Mouse (Mus musculus): ENCODE measurements around the gene Moap1. TPM values are rescaled to one million over a fixed set of nuclear protein-coding genes. Genes with fewer than 3 reads are reported as not detected.

The Moap1 gene
- polyA plus RNA-seq, 1 experiment from 2014 or later = 22.0 TPM

DNA sequence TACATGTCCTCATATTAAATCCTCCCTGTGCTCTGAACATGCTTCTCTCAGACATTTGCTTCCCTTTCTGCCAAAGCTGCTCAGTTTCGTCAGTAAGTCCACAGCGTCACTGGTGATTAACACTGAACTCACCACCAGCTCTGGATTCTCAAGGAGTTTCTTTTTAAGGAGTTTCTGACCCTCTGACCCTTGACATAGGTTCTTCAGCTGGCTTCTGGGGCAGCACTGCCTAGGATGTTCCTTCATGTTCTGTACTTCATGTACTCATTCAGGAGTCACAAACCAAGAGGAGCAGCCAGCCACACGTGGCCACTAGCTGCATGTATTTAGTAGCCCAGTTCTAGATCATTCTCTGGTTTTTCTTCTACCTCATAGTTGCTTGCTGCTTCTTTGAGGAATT lies 4.8 kb upstream of the Moap1 start:
- H3K27ac ChIP-seq (ENCODE audit: low read length) = no peak overlapping the region
- 92% methylated on average over 3 of the region's 3 CpGs for WGBS
- H3K27me3 ChIP-seq (ENCODE audit: control insufficient read depth, insufficient read depth, low read depth, low read length) = no peaks in the 10 kb centered on the region
- peaks cover 3% of the 10 kb centered on the region; the same call in 1 of the 2 replicates for H3K36me3 ChIP-seq (ENCODE audit: control insufficient read depth, insufficient read depth, low read length)
- peaks cover 9% of the 10 kb centered on the region for H3K4me1 ChIP-seq (replicated peaks; ENCODE audit: control insufficient read depth, insufficient read depth, low read length)
- no peak overlapping the region for H3K9ac ChIP-seq (ENCODE audit: low read length)
- no peak for ATAC-seq (ENCODE audit: low read depth)
- H3K4me3 ChIP-seq (ENCODE audit: low read length) = no peak overlapping the region
- H3K4me2 ChIP-seq (ENCODE audit: low read depth, low read length) = no peak overlapping the region
- H3K9me3 ChIP-seq (ENCODE audit: control insufficient read depth, low read length) = no peaks in the 10 kb centered on the region

GRCm38 (mm10) chr12:102744839-102745238 lies 1.4 kb upstream of the Moap1 start:
- ATAC-seq (ENCODE audit: low read depth) = no peak
- Histone ChIP-seq H3K27ac (ENCODE audit: low read length) (no peak overlapping the region), H3K4me1 (replicated peaks; ENCODE audit: control insufficient read depth, insufficient read depth, low read length) (peaks cover 15% of the 10 kb centered on the region), H3K27me3 (ENCODE audit: control insufficient read depth, insufficient read depth, low read depth, low read length) (no peaks in the 10 kb centered on the region), H3K36me3 (ENCODE audit: control insufficient read depth, insufficient read depth, low read length) (peaks cover 3% of the 10 kb centered on the region; the same call in 1 of the 2 replicates), H3K9me3 (ENCODE audit: control insufficient read depth, low read length) (no peaks in the 10 kb centered on the region), H3K4me3 (ENCODE audit: low read length) (peak overlapping the region; percentile 88; the same call in 1 of the 2 replicates), H3K4me2 (ENCODE audit: low read depth, low read length) (peak overlapping the region; percentile 70), H3K9ac (ENCODE audit: low read length) (no peak overlapping the region)
- 56% methylated on average over 6 of the region's 6 CpGs for WGBS

- Histone ChIP-seq H3K4me3 (ENCODE audit: low read length) (peak overlapping the region; percentile 88), H3K4me2 (ENCODE audit: low read depth, low read length) (peak overlapping the region; percentile 70), H3K9ac (ENCODE audit: low read length) (peak overlapping the region; percentile 86), H3K9me3 (ENCODE audit: control insufficient read depth, low read length) (no peaks in the 10 kb centered on the region), H3K36me3 (ENCODE audit: control insufficient read depth, insufficient read depth, low read length) (no peaks in the 10 kb centered on the region), H3K4me1 (replicated peaks; ENCODE audit: control insufficient read depth, insufficient read depth, low read length) (peaks cover 15% of the 10 kb centered on the region), H3K27ac (ENCODE audit: low read length) (peak overlapping the region; percentile 92), H3K27me3 (ENCODE audit: control insufficient read depth, insufficient read depth, low read depth, low read length) (no peaks in the 10 kb centered on the region)
- peak; percentile 32; the same call in 1 of the 2 replicates for ATAC-seq (ENCODE audit: low read depth)
- under 1% methylated on average over 33 of the region's 33 CpGs for WGBS
Observed at GRCm38 (mm10) chr12:102743036-102743588, 349 bp downstream of the Moap1 start.

GRCm38 (mm10) chr12:102742056-102742455 lies 1.4 kb downstream of the Moap1 start:
- Histone ChIP-seq H3K9ac (ENCODE audit: low read length) (no peak overlapping the region), H3K4me2 (ENCODE audit: low read depth, low read length) (no peak overlapping the region), H3K27ac (ENCODE audit: low read length) (no peak overlapping the region), H3K27me3 (ENCODE audit: control insufficient read depth, insufficient read depth, low read depth, low read length) (no peaks in the 10 kb centered on the region), H3K36me3 (ENCODE audit: control insufficient read depth, insufficient read depth, low read length) (no peaks in the 10 kb centered on the region), H3K4me3 (ENCODE audit: low read length) (no peak overlapping the region), H3K9me3 (ENCODE audit: control insufficient read depth, low read length) (no peaks in the 10 kb centered on the region), H3K4me1 (replicated peaks; ENCODE audit: control insufficient read depth, insufficient read depth, low read length) (peaks cover 15% of the 10 kb centered on the region)
- ATAC-seq (ENCODE audit: low read depth) = no peak
- 72% methylated on average over 7 of the region's 7 CpGs for WGBS

DNA sequence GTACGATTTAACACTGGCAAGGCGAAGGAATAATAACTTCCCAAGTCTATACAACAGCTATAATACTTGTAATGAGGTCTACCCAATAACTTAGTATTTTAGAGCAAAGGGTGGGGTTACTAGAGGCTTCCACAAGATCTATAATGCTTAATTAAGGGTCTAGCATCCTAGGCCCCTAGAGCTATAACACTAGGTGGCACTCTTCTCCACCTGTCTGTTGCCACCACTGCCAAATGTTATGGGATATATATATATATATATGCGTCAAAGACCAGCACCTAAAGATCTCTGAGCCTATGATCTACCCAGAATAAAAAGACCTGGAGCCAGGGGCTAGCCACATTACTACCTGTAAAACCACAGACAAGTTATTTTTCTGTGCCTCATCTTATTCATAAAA lies 3.2 kb downstream of the Moap1 start:
- no peak for ATAC-seq (ENCODE audit: low read depth)
- 64% methylated on average over 3 of the region's 3 CpGs for WGBS

DNA sequence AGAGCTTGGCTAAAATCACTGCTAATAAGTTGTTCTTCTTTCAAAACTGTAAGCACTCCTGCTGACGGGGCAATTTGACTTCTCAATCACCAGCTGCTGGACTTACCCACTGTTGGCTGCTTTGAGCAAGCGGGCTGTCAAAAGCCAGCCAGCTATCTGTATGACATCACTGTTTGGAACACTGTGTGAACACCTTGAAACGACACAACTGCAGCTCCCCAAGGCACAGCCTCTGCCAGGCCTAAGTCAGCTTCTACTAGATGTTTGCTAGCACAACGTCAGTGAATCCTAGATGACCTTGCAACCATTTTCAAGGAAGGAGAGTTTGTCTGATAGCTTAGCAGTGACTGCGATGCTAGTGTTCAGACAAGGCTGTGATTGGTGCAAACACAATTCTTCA lies 4.4 kb downstream of the Moap1 start:
- Histone ChIP-seq H3K27me3 (ENCODE audit: control insufficient read depth, insufficient read depth, low read depth, low read length) (no peaks in the 10 kb centered on the region), H3K9me3 (ENCODE audit: control insufficient read depth, low read length) (no peaks in the 10 kb centered on the region), H3K9ac (ENCODE audit: low read length) (no peak overlapping the region), H3K27ac (ENCODE audit: low read length) (no peak overlapping the region), H3K4me1 (replicated peaks; ENCODE audit: control insufficient read depth, insufficient read depth, low read length) (peaks cover 7% of the 10 kb centered on the region), H3K4me2 (ENCODE audit: low read depth, low read length) (no peak overlapping the region), H3K36me3 (ENCODE audit: control insufficient read depth, insufficient read depth, low read length) (no peaks in the 10 kb centered on the region), H3K4me3 (ENCODE audit: low read length) (no peak overlapping the region)
- ATAC-seq (ENCODE audit: low read depth) = no peak
- 67% methylated on average over 5 of the region's 5 CpGs for WGBS

More for the DNA sequence above, 3.2 kb downstream of the Moap1 start:
- H3K27ac ChIP-seq (ENCODE audit: low read length) = no peak overlapping the region
- no peaks in the 10 kb centered on the region for H3K9me3 ChIP-seq (ENCODE audit: control insufficient read depth, low read length)
- H3K4me3 ChIP-seq (ENCODE audit: low read length) = no peak overlapping the region
- H3K4me2 ChIP-seq (ENCODE audit: low read depth, low read length) = no peak overlapping the region
- H3K36me3 ChIP-seq (ENCODE audit: control insufficient read depth, insufficient read depth, low read length) = no peaks in the 10 kb centered on the region
- peaks cover 15% of the 10 kb centered on the region for H3K4me1 ChIP-seq (replicated peaks; ENCODE audit: control insufficient read depth, insufficient read depth, low read length)
- no peaks in the 10 kb centered on the region for H3K27me3 ChIP-seq (ENCODE audit: control insufficient read depth, insufficient read depth, low read depth, low read length)
- H3K9ac ChIP-seq (ENCODE audit: low read length) = no peak overlapping the region

DNA sequence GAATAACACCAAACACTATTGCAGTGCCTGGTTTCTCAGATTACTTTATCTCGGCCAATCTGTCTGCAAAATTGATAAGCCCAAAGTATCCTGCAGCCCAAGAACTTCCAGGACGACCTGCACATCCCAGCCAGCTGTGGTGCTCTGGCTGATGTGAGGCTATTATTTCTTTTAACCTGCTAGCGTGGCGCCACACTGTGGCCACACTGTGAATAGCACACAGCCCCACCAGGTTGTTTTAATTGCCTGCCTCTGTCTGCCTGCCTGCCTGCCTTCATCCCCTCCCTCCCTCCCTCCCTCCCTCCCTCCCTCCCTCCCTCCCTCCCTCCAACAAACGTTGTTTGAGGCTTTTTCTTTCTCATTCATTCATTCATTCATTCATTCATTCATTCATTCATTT lies 10.1 kb downstream of the Moap1 start:
- Histone ChIP-seq H3K36me3 (ENCODE audit: control insufficient read depth, insufficient read depth, low read length) (no peaks in the 10 kb centered on the region), H3K27ac (ENCODE audit: low read length) (no peak overlapping the region), H3K4me2 (ENCODE audit: low read depth, low read length) (no peak overlapping the region), H3K9ac (ENCODE audit: low read length) (no peak overlapping the region), H3K4me3 (ENCODE audit: low read length) (no peak overlapping the region), H3K27me3 (ENCODE audit: control insufficient read depth, insufficient read depth, low read depth, low read length) (no peaks in the 10 kb centered on the region), H3K4me1 (replicated peaks; ENCODE audit: control insufficient read depth, insufficient read depth, low read length) (peaks cover 9% of the 10 kb centered on the region), H3K9me3 (ENCODE audit: control insufficient read depth, low read length) (no peaks in the 10 kb centered on the region)
- ATAC-seq (ENCODE audit: low read depth) = no peak
- 7% methylated on average over 4 of the region's 5 CpGs for WGBS

- peak; percentile 11; the same call in 1 of the 2 replicates for ATAC-seq (ENCODE audit: low read depth)
- Histone ChIP-seq H3K4me2 (ENCODE audit: low read depth, low read length) (peak overlapping the region; percentile 50), H3K36me3 (ENCODE audit: control insufficient read depth, insufficient read depth, low read length) (no peaks in the 10 kb centered on the region), H3K27ac (ENCODE audit: low read length) (no peak overlapping the region), H3K27me3 (ENCODE audit: control insufficient read depth, insufficient read depth, low read depth, low read length) (no peaks in the 10 kb centered on the region), H3K9ac (ENCODE audit: low read length) (no peak overlapping the region), H3K9me3 (ENCODE audit: control insufficient read depth, low read length) (no peaks in the 10 kb centered on the region), H3K4me1 (replicated peaks; ENCODE audit: control insufficient read depth, insufficient read depth, low read length) (peaks cover 9% of the 10 kb centered on the region), H3K4me3 (ENCODE audit: low read length) (peak overlapping the region; percentile 31; the same call in 1 of the 2 replicates)
- WGBS = 32% methylated on average over 16 of the region's 16 CpGs
Observed at GRCm38 (mm10) chr12:102730798-102731619, 12.5 kb downstream of the Moap1 start.
